Mouse (Mus musculus) adipocyte (in vitro differentiated cells): ENCODE results near the gene Add3.
"Not testable (repeated sequence)": the region's sequence is repeated elsewhere in the genome, so short reads cannot be mapped to it uniquely, and the experiment has no call there.

Experiments used
- DNase-seq: peaks from one replicate; pipeline ENCODE4 v3.0.0-alpha.2; 2016; ENCODE audit warnings: low spot score

The Add3 gene

DNA sequence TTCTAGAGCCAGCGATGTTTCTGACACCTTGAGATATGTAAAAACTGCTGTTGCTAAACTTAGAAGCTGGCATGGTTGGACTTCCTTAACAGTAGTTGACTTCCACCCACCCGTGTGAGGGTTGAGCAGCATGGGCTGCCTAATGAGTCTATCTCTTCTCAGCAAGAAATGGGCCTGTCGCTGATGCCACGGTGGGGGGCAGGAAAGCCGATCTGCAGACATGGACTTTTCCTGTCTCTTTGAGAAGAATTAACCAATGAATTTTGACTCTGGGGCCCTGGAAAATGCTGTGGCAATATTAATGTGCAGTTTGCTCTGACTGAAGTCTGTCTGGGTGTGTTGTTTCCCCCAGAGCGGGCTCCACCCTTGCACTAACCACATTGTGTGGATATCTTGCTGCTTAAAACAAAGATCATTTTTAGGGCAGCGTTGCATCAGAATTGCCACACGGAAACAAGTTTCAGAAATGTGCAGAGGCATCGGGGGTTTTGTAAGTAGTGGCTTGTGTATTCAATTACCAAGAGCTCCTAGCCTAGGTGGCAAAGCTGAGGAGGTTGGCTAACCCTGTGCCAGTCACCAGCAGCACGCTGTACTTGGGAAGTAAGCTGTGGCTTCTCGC is 53.8 kb downstream of the Add3 start:
- DNase-seq = peak; percentile 35

DNA sequence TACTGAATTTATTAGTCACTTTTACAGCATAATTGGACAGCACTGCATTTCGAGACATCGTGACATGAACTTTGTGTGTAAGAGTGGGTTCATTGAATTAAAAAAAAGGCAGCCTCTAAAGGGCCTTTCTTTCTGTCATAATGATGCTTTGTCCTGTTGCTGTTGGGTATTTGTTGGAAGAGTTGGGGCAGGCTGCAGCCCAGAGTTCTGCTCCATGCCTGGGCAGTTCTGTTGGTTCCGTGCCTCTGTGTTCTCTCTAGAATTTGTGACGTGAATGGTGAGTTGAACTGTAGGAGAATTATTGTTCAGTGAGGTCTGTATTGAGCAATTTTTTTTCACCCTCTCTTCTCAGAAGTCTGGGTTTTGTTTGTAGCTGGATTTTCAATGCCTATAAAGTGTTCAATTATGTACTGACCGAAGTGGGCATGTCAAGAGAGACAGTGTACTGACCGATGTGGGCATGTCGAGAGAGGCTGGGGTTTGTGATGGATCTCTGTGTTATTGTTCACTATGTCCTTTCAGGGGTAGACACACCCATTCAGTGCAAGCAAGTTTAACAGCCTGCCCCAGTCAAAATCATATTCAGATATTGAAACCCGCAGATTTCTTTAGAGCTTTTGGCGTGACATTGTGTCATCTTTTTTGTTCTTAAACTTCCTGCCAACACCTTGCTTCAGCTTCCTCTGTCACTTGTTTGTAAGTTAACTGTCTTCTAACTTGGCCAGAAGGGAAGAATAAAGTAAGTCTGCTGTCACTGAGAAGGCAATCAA is 54.7 kb downstream of the Add3 start:
- no peak for DNase-seq

DNA sequence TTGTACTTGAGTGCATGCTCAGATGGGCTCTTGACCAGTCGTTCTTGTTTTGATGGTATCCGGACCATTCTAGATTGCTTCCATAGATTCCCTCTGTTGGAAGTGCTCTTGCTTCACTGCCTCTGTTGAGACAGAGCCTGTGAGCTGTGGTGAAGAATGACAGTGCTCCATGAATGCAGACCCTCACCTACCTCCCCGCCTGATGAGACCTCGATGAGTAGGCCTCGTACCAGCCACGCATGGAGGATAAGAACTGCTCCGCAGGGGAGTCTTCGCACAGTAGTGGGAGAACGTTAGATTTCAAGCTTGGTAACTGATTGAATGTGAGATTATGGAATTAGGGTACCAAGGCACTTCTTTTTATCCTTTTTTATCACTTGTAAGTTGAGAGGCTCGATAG is 56.7 kb downstream of the Add3 start:
- DNase-seq = no peak

DNA sequence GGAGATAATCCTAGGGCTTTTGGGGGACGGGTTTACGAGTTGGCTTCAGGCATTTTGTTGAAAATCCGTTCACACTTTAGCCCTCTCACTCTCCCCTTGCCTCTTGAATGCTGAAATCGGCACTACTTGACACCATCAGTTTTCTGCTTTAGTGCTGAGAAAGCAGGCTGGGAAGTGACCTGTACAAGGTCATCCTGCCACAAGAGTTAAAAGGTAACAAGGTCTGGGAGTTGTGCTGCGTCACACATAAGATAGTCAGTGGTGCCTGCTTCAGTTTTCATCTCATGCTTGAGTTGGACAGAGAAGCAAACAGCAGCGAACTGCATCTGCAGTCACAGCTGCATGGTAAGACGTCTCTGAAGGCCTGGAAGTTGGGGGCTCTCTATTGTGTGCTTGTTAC is 57.5 kb downstream of the Add3 start:
- no peak for DNase-seq

DNA sequence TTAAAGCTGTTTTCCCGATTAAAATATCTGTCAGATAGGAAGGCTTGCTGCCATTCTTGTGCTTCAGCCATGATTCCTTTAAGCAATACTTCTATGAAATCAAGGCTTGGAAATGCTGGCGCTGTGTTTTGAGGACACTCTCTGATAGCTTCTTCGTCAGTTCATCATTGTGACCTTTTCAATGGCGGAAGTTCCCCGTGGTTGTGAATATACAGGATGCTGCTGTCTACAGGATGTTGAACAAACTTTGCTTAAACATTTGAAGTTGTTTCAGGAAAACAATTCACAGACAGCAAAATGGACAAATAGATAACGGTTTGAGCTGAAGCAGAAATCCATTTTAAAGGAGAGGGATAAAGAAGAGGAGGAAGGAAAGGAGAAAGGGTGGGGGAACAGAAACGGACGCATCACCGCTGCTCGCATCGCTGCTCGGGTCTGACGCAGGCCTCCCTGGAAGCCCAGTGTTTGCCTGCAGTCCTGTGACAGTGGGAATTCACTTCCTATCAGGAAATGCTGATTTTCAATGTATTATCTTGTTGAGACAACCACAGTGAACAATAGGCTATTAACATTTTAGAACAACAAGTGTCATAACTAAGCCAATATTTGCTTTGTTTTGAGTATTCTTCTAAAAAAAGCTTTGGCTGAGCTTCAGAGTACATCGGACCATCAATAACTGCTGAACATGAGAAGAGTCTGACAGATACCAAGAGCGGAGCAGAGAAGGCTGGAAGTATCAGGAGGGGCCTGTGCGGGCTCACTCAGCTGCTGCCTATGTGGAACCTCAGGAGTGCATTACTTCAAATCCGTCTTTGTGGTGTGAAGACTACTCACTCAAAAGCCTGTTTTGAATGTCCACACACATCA is 58.7 kb downstream of the Add3 start:
- no peak for DNase-seq

DNA sequence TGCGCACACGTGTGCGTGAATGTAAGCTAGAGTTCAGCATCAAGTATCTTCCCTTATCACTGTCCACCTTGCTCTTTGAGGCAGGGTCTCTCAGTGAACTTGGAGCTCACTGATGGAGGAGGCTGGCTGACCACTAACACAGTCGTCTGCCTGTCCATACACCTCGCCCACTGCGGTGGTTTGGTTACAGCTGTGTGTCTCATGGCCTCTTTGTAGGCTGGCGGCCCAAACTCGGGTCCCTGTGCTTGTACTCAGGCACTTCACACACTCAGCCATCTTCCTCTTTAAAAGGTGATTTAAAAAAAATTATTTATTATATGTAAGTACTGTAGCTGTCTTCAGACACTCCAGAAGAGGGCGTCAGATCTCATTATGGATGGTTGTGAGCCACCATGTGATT is 59.5 kb downstream of the Add3 start:
- DNase-seq = no peak

DNA sequence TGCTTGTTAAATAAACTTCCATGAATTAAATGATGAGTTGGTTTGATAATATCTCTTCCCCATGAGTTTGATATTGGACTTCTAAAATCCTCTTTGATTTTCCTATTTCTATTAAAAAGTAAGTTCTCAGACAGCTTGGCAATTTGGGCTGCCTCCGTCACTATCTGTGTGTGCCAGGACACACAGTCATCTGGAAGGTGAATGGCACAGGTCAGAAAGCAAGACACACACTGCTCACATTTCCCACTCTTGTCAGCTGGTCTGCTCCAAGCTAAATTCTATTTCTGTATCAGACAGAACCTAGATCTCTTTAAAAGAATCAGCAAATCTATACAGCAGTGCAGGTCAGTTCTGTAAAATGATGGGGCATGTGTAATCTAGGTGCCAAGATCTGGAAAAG is 61.9 kb downstream of the Add3 start:
- no peak for DNase-seq

DNA sequence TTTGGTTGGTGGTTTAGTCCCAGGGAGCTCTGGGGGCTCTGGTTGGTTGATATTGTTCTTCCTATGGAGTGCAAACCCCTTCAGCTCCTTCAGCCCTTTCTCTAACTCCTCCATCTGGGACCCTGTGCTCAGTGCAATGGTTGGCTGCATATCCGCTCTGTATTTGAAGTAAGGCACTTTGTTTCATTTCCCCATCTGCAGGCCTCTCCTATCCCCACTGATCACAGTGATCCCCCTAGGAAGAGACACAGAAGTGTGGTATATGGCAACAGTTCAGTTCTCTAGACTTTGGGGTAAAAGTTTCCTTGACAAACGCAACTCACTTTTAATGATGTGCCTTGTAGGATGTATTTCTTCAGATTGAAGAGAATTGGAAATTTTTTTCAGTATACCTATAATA is 66.7 kb downstream of the Add3 start:
- DNase-seq = no peak

DNA sequence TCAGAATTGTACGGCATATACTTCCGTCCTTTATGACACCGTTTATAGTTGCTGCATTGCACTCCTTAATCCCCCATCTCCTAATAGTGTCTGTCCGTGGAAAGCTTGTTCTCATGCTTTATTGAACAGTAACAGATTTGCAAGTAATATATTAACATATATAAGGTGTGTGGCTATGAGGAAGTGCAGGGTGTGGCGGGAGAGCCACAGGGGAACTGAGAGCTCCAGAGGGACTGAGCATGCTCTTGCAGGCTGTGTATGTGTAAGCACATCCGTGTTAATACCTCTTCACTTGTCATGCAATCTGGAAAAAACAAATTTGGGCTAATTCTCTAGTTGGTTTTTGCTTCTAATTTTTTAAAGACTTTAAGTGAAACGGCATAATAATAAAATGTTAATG is 68.6 kb downstream of the Add3 start:
- no peak for DNase-seq

DNA sequence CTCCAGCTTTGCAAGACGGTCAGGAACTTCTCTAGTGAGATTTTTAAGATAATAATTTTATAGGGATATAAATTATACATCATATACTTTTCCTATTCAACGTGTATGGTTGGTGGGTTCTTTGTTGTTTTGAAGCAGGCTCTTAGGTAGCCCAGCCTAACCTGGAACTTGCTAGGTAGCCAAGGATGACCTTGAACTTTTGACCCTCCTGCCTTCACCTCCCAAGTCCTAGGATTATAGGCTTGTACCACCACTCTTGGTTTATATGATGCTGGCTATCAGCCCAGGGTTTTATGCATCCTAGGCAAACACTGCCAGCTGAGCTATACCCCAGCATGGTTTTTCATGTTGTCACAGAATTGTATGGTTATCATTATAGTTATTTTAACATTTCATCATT is 70.0 kb downstream of the Add3 start:
- no peak for DNase-seq

DNA sequence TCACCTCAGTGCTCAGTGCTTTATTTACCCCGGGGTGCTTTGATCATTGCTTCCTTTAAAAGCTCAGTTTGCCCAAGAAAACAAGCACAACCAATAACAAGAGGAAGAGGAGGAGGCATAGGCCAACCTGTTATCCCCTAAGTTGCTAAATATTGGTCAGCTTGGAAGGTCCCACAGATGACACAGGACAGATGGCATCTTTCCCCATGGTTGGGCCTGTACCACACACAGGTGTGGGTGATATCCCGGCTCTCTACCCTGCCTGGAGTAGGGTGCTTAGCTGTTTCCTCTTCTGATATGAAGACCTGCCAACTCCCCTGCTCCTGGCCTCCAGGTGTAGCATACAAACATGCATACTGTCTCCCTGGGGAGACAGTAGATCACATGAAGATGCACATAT is 75.1 kb downstream of the Add3 start:
- DNase-seq = no peak

DNA sequence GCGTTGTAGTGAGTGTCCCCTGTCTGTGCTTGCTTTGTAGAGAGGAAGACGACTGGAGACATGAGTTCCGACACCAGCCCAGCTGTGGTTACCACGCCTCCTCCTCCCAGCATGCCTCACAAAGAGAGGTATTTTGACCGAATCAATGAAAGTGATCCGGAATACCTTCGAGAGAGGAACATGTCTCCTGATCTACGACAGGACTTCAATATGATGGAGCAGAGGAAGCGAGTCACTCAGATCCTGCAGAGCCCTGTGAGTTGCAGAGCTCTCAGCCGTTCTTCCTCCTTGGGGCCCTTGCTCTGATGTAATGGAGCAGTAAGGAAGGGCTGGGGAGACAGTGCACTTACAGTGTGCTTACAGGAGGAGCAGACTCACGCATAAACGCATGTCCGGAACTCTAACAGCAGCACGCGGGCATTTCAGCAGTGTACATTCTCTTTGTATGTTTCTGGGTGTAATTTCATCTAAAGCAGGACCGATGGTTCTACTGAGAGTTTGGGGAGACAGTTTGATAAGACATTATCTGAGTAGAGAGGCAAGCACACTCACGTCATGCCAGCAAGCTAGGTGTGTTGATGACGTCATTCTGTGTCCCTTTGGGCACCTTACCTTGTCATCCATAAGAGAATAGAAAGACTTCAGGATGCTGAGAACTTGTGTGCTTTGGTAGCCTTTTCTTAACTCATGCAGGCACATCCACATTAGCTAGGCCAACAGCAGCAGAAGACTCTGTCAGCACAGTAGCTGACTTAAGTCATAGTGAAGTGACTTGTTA is 76.7 kb downstream of the Add3 start:
- no peak for DNase-seq

DNA sequence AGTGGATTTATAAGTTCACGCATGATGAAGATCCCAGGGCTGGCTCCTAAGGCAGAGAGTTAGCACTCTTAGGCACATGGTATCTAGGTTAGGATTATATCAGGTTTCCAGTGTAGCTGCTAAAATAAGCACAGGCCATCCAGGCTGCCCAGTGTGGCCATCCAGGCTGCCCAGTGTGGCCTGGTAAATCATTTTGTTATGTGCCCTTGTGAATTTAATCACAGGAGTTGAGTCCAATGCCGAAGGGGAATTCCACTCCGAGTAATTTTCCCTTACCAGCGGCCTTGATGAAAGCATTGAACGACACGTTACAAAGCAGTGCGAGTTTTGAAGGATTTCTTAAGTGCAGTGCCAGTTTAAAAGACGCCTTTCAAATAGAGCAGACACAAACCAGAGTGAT is 77.6 kb downstream of the Add3 start:
- DNase-seq = no peak

DNA sequence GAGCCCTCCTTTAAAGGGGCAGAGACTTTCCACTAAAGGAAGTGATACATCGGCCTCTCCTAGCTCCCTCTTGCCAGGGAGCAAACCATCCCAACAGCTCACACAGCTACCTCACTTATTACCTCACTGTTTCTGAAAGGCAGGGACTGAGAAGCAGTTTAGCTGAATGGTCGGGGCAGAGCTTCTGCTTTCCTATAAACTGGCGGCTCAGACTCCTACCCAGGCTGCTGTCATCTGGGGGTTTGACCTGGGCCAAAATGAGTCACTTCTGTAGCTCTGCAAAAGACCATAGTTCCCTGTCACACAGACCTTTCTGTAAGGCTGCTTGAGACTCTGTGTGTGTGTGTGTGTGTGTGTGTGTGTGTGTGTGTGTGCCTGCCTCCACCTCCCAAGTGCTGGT is 79.1 kb downstream of the Add3 start:
- no peak for DNase-seq

DNA sequence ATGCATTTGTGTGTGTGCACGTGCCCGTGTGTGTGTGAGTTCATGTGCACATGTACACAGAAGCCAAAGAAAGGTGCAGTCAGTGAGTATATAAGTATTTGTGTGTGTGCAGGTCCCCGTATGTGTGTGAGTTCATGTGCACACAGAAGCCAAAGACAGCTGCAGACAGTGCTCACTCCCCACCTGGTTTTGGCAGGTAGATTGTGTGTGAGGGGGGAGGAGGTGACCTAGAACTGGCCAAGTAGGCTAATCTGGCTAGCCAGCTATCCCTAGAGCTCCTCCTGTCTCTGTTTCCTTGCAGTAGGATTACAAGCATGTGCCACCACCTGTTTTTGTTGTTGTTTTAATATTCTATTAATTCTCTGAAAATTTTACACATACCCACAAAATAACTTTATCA is 80.9 kb downstream of the Add3 start:
- DNase-seq = no peak

DNA sequence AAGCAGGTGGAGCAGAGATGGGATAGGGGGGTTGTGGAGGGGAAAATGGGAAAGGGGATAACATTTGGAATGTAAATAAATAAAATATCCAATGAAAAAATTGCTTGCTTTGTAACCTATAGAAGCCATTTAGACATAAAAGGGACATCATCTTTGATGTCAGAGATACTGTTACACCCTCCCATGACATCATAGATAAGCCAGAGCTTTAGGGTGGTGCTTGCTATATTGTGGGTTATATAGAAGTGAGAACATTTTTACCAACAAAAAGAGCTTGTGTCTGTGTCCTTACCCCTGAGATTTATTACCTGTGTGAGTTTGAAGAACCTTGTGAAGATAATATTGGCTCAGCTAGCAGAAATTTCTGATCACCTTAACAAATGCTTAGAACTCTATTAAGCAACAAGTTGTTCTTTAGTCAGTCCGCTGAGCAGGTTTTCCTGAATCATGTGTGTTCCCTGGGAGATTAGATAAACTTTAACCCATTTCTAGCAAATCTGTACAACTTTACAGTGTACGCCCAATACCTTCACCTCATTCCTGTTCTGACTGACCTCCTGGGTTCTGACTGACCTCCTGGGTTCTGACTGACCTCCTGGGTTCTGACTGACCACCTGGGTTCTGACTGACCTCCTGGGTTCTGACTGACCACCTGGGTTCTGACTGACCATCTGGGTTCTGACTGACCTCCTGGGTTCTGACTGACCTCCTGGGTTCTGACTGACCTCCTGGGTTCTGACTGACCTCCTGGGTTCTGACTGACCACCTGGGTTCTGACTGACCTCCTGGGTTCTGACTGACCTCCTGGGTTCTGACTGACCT is 85.2 kb downstream of the Add3 start:
- not testable (repeated sequence) for DNase-seq

DNA sequence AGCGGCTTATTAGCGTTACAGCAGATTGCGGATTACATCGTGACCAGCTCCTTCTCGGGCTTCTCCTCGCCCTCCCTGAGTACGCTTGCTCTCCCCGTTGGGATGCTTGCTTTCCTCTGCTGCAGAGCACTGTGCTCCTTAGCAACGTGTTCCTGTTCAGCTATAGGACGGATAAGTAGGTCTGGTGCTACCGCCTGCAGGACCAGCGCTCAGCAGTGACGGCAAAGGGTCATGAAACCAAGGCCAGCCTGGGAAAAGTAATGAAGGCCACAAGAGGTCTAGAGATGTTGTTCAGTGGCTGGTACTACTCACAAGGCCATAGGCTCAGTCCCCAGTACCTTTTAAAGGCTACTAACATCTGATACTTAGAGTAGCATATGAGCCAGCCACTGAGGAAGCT is 86.4 kb downstream of the Add3 start:
- DNase-seq = no peak

DNA sequence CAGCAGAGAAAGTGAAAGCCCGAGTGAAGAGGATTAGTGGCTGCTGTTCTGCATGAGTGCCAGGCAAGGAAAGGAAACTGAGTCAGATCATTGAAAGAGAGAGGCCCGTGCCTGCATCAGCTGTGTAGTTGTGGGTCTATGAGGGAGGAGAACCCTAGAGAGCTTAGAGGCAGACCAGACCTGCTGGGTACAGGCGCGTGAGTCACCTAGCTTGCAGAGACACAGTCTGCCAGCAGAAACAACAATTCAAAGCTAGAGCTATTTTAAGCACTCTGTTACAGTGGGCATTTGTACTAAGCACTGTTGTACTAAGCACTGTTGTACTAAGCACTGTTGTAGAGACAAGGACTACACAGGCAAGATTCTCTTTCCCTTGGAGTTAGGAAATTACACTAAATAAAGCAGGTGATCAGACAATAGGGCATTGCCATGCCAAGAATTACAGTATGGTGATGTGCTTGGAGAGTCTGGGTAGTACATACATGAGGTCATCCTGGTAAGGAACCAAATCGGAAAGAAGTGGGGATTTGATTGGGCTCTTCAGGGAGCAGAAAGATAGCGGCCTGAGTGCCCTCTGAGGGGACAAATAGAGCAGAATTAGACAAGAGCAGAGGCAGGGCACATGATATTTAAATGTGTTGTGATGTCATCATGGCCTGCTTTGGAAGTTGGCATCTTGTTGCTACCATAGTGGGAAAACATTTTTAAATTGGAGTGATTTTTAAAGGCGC is 88.0 kb downstream of the Add3 start:
- no peak for DNase-seq

DNA sequence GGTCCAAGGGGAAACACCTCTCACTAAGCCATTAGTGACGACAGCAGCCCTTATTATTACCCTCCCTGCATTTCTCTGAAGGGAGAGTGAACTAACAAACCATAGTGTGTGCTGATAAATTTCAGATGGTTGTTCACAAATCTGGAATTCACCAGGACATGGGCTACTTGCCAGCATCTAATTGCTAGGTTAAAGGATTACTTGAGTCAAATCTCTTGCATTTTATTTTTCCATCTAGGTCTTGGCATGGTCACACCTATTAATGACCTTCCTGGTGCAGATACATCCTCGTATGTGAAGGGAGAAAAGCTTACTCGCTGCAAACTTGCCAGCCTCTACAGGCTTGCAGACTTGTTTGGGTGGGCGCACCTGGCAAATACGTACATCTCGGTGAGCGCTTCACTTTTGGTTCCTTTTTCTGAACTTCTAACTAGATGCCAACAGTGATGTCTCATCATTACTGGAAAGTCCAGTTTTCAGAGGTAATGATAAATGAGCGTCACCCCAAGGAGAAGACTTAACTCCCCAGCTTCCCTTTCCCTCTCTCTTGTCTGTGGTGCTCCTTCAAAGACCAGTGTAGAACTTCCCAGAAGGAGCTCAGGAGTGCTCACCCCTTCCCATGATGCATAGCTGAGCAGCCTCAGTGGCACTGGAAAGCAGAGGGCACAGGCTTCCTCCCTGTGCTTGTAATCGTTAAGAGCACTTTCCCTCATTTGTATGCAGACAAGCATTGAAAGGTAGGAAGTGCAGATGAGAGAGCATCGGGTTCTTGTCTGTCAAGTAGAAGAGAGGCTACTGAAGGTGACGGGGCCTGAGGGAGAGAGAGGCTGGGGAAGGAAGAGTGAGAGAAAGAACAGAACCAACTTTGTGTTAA is 90.9 kb downstream of the Add3 start:
- DNase-seq = no peak

DNA sequence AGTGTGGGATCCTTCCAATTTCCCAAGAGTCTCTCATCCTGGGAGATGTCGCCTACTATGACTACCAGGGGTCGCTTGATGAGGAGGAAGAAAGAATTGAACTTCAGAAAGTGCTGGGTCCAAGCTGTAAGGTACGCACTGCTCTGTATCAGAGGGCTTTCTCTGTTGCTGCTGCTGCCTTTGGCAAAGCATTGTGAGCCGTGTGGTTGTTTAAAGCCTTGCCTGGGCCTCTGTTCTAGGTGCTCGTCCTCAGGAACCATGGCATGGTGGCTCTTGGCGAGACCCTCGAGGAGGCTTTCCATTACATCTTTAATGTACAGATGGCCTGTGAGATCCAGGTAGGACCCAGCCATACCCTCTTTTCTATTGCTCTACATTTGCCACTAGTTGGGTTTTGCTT is 93.3 kb downstream of the Add3 start:
- no peak for DNase-seq
